Mouse (Mus musculus) liver, adult 2 months (tissue): ENCODE data around the gene Soga1. TPM values are rescaled to one million over a fixed set of nuclear protein-coding genes. Genes with fewer than 3 reads are reported as not detected.

Experiments used
- DNase-seq: peaks from one replicate; pipeline ENCODE4 v3.0.0-alpha.2; 2011; ENCODE audit warnings: low read depth, low spot score; ENCODE audit errors: extremely low read depth
- H3K27ac ChIP-seq: fragments of 200-500 bp; replicated peaks from 2 replicates; pipeline ENCODE4 v1.5.1; 2012; ENCODE audit warnings: low read depth, mild to moderate bottlenecking, control low read depth, inconsistent platforms, low read length; ENCODE audit not compliant: insufficient read depth
- H3K27me3 ChIP-seq: fragments of 200-500 bp; 2 replicates; pipeline ENCODE4 v1.6.1; 2012; ENCODE audit warnings: mild to moderate bottlenecking, moderate library complexity, low read length, inconsistent platforms; ENCODE audit not compliant: control insufficient read depth, insufficient read depth
- H3K36me3 ChIP-seq: fragments of 200-500 bp; 2 replicates; pipeline ENCODE4 v1.6.1; 2012; ENCODE audit warnings: low read length, inconsistent platforms; ENCODE audit not compliant: control insufficient read depth, insufficient read depth
- H3K4me1 ChIP-seq: fragments of 200-500 bp; 2 replicates; pipeline ENCODE4 v1.6.1; 2011; ENCODE audit warnings: low read length; ENCODE audit not compliant: control insufficient read depth, insufficient read depth
- H3K4me3 ChIP-seq: fragments of 200-500 bp; 2 replicates; pipeline ENCODE4 v1.5.1; 2011; ENCODE audit warnings: low read depth, mild to moderate bottlenecking, control low read depth, low read length, moderate library complexity; ENCODE audit not compliant: insufficient read depth
- H3K79me2 ChIP-seq: fragments of 200-500 bp; 2 replicates; pipeline ENCODE4 v1.6.1; 2012; ENCODE audit warnings: inconsistent platforms, mild to moderate bottlenecking, low read length, moderate library complexity; ENCODE audit not compliant: control insufficient read depth, insufficient read depth
- H3K9ac ChIP-seq: fragments of 200-500 bp; 2 replicates; pipeline ENCODE4 v1.6.1; 2012; ENCODE audit warnings: low read depth, mild to moderate bottlenecking, control low read depth, inconsistent platforms, low read length
- CTCF ChIP-seq: fragments of 200-500 bp; IDR thresholded peaks from 2 replicates; pipeline ENCODE4 v1.5.1; 2011; ENCODE audit warnings: low read depth, low read length, control low read depth
- POLR2A ChIP-seq: fragments of 200-500 bp; IDR thresholded peaks from 2 replicates; pipeline ENCODE4 v1.6.1; 2011; ENCODE audit warnings: low read length, control low read depth; ENCODE audit not compliant: insufficient read depth; ENCODE audit errors: extremely low read depth
- WGBS: fragments of 180-500 bp; shearing (Covaris S2); methylation state at CpG from one replicate; pipeline ENCODE4 v1.1.7; 2018; 5-methylcytosine and 5-hydroxymethylcytosine counted together
- polyA plus RNA-seq: library from polyadenylated mRNA; depleted of rRNA; stranded (reverse); fragments of >200 nt; gene quantifications from 2 replicates; pipeline ENCODE4 v1.2.3, GENCODE M21; 2012
- total RNA-seq: library from RNA; depleted of rRNA; stranded (reverse); fragments of >200 nt; gene quantifications from 2 replicates; pipeline ENCODE4 v1.2.3, GENCODE M21; 2014

The Soga1 gene
- total and polyA plus RNA-seq, 2 experiments = 1.0 to 1.5 TPM

DNA sequence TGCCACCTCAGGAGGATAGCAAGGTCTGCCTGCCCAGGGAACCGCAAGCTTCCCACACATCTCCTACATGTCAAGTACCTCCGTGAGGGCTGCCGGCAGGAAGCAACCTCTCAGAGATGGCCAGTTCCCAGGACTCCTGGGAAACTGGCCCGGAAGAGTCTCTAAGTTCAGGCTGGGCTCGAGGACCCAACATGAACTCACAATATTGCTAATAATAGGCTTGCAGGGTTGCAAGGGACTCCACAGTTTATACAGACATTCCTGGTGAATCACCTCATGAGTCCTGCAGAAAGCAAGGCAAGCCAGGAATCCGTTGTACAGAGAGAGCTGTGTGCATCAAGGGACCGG is 13.2 kb downstream of the Soga1 start:
- H3K36me3 ChIP-seq = no peaks in the 10 kb centered on the region
- 0 out of 2 replicates have a peak overlapping the region, but pooled peaks have one; percentile 5 for H3K27ac ChIP-seq
- H3K27me3 ChIP-seq = no peaks in the 10 kb centered on the region
- no peak overlapping the region for H3K9ac ChIP-seq
- no peak overlapping the region for H3K4me3 ChIP-seq
- peak; percentile 12 for DNase-seq
- peaks cover 16% of the 10 kb centered on the region for H3K4me1 ChIP-seq
- H3K79me2 ChIP-seq = no peaks in the 10 kb centered on the region; the same call in 1 of the 2 replicates
- WGBS = 76% methylated on average over 7 of the region's 7 CpGs
- TF ChIP-seq POLR2A = no peak
- no peak for TF ChIP-seq CTCF

- 79% methylated on average over 14 of the region's 14 CpGs for WGBS
- Histone ChIP-seq H3K79me2 (no peaks in the 10 kb centered on the region; the same call in 1 of the 2 replicates), H3K36me3 (no peaks in the 10 kb centered on the region), H3K4me3 (no peak overlapping the region), H3K27me3 (no peaks in the 10 kb centered on the region), H3K9ac (no peak overlapping the region), H3K27ac (peak overlapping the region; percentile 5; the same call in 1 of the 2 replicates), H3K4me1 (peaks cover 16% of the 10 kb centered on the region)
- TF ChIP-seq POLR2A = no peak
- no peak for TF ChIP-seq CTCF
- peak; percentile 17 for DNase-seq
Measured at GRCm38 (mm10) chr2:157064978-157065878, 13.8 kb downstream of the Soga1 start.

- DNase-seq = no peak
- H3K27ac ChIP-seq = no peak overlapping the region; the same call in 1 of the 2 replicates
Measured at GRCm38 (mm10) chr2:157064136-157064535, 14.9 kb downstream of the Soga1 start.

GRCm38 (mm10) chr2:157063241-157063700 is 15.8 kb downstream of the Soga1 start:
- H3K4me1 ChIP-seq = peaks cover 7% of the 10 kb centered on the region; the same call in 1 of the 2 replicates
- H3K79me2 ChIP-seq = no peaks in the 10 kb centered on the region
- no peak overlapping the region for H3K9ac ChIP-seq
- H3K27me3 ChIP-seq = no peaks in the 10 kb centered on the region
- TF ChIP-seq POLR2A (no peak), CTCF (no peak)
- 67% methylated on average over 4 of the region's 4 CpGs for WGBS
- peak; percentile 12 for DNase-seq
- H3K36me3 ChIP-seq = no peaks in the 10 kb centered on the region
- H3K4me3 ChIP-seq = no peak overlapping the region
- H3K27ac ChIP-seq = no peak overlapping the region

More at GRCm38 (mm10) chr2:157064136-157064535, 14.9 kb downstream of the Soga1 start:
- no peaks in the 10 kb centered on the region for H3K36me3 ChIP-seq
- WGBS = 80% methylated on average over 7 of the region's 7 CpGs
- no peaks in the 10 kb centered on the region; the same call in 1 of the 2 replicates for H3K79me2 ChIP-seq
- no peak overlapping the region for H3K9ac ChIP-seq
- H3K27me3 ChIP-seq = no peaks in the 10 kb centered on the region
- no peak overlapping the region for H3K4me3 ChIP-seq
- peaks cover 10% of the 10 kb centered on the region for H3K4me1 ChIP-seq
- no peak for TF ChIP-seq CTCF
- no peak for TF ChIP-seq POLR2A

- Histone ChIP-seq H3K4me3 (no peak overlapping the region), H3K9ac (no peak overlapping the region), H3K27ac (no peak overlapping the region), H3K4me1 (peaks cover 5% of the 10 kb centered on the region; the same call in 1 of the 2 replicates), H3K36me3 (no peaks in the 10 kb centered on the region), H3K79me2 (no peaks in the 10 kb centered on the region), H3K27me3 (no peaks in the 10 kb centered on the region)
- no peak for DNase-seq
- TF ChIP-seq CTCF (no peak), POLR2A (no peak)
- 86% methylated on average over 11 of the region's 11 CpGs for whole genome bisulfite sequencing
Measured at GRCm38 (mm10) chr2:157060557-157061305, 18.3 kb downstream of the Soga1 start.
